In the genomic region with DNA sequence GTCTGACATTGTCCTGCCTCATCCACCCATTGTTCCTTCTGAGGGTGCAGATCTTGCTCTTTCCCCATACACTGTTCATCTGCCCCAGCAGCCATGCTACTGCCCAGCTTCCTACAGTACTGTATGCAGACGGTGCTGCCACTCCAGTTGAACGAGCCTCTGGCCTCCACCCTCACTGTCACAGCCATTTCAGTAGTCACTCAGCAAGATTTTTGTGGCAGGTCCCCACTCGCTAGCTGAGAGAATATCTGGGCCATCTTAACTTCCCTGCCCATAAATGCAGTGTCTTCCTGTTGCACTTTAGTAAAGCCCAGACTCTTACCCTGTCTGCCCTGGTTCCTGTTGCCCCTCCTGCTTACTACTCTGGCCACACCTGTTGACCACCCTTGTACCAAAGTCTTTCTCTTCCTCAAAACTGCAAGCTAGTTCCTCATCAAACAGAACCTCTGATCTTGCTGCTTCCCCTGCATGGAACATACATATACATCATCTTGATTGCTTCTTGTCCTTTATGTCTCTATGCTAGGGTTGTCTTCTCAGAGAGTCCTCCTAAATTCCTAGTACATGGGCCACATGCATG, we compare ENCODE assay signal across 8 mouse cellular contexts. TPM values are rescaled to one million over a fixed set of nuclear protein-coding genes. Genes with fewer than 3 reads are reported as not detected.
DNase-seq lines count a peak whose midpoint lies in the region; ATAC-seq and TF ChIP-seq lines count a peak whose summit lies in the region.

No protein-coding gene starts in this region.

- no peak; the same call in 1 of the 2 replicates for TF ChIP-seq POLR2A in spleen, adult 2 months (IDR thresholded peaks at IDR 0.05; ENCODE audit: low read depth, low read length)

- WGBS in liver, embryonic 11.5 days, result 66% methylated on average over 3 of the region's 3 CpGs
- 73% methylated on average over 3 of the region's 3 CpGs for WGBS in embryonic facial prominence, embryonic 14.5 days
- WGBS in liver, embryonic 12.5 days (ENCODE audit: insufficient replicate concordance), result 47% methylated on average over 3 of the region's 3 CpGs
- 14% methylated on average over 3 of the region's 3 CpGs for WGBS in spleen, adult 2 months

- intact Hi-C loops in gastrocnemius, postnatal 14 days (cut with DNase I; ENCODE audit: low total_unique reads), result loop anchor here (5.0 kb wide), 1 partner anchor 92 kb away; no protein-coding TSS in a partner anchor

- peak overlapping the region; percentile 38; the same call in 1 of the 2 replicates for H3K27ac ChIP-seq in liver, embryonic 11.5 days (ENCODE audit: low read depth, low read length)
- no peak overlapping the region for H3K27ac ChIP-seq in embryonic facial prominence, embryonic 14.5 days (replicated peaks; ENCODE audit: low read depth, low read length)
- H3K27ac ChIP-seq in liver, embryonic 12.5 days, result peak overlapping the region; percentile 98; the same call in 1 of the 2 replicates
- peak overlapping the region; percentile 99 for H3K27ac ChIP-seq in spleen, adult 2 months (ENCODE audit: insufficient read depth, low read length)

- no peak for ATAC-seq in liver, embryonic 11.5 days (replicated peaks; ENCODE audit: low FRiP score)
- ATAC-seq in embryonic facial prominence, embryonic 14.5 days (ENCODE audit: low read depth), result no peak
- no peak for ATAC-seq in liver, embryonic 12.5 days

- H3K4me1 ChIP-seq in liver, embryonic 11.5 days (replicated peaks; ENCODE audit: control insufficient read depth, insufficient read depth, low read length), result peaks cover 22% of the 10 kb centered on the region
- peaks cover 21% of the 10 kb centered on the region for H3K4me1 ChIP-seq in embryonic facial prominence, embryonic 14.5 days (ENCODE audit: control insufficient read depth, insufficient read depth, low read length)
- H3K4me1 ChIP-seq in liver, embryonic 12.5 days, result peaks cover 33% of the 10 kb centered on the region
- peaks cover 14% of the 10 kb centered on the region; the same call in 1 of the 2 replicates for H3K4me1 ChIP-seq in spleen, adult 2 months (ENCODE audit: control insufficient read depth, insufficient read depth, insufficient read length)

- no peak for TF ChIP-seq CTCF in spleen, adult 2 months (IDR thresholded peaks at IDR 0.05; ENCODE audit: extremely low read depth, insufficient read depth, insufficient read length, insufficient replicate concordance)

- H3K4me2 ChIP-seq in liver, embryonic 11.5 days, result peak overlapping the region; percentile 94
- peak overlapping the region; percentile 89 for H3K4me2 ChIP-seq in embryonic facial prominence, embryonic 14.5 days (ENCODE audit: low read depth, low read length)
- H3K4me2 ChIP-seq in liver, embryonic 12.5 days, result peak overlapping the region; percentile 88

- H3K9me3 ChIP-seq in liver, embryonic 11.5 days (ENCODE audit: control insufficient read depth, low read length), result no peaks in the 10 kb centered on the region
- no peaks in the 10 kb centered on the region for H3K9me3 ChIP-seq in embryonic facial prominence, embryonic 14.5 days (ENCODE audit: control insufficient read depth, low read length)
- no peaks in the 10 kb centered on the region for H3K9me3 ChIP-seq in liver, embryonic 12.5 days (replicated peaks)

- H3K9ac ChIP-seq in liver, embryonic 11.5 days (ENCODE audit: low read depth, low read length), result peak overlapping the region; percentile 0; the same call in 1 of the 2 replicates
- H3K9ac ChIP-seq in embryonic facial prominence, embryonic 14.5 days (ENCODE audit: low read depth, low read length), result 0 out of 2 replicates have a peak overlapping the region, but pooled peaks have one; percentile 85
- peak overlapping the region; percentile 87 for H3K9ac ChIP-seq in liver, embryonic 12.5 days

- DNase-seq in liver, embryonic 11.5 days (ENCODE audit: low spot score), result no peak
- DNase-seq in liver, result no peak
- no peak for DNase-seq in embryonic facial prominence, embryonic 14.5 days (ENCODE audit: low spot score)
- peak; percentile 53 for DNase-seq in spleen, adult 2 months (ENCODE audit: low read depth in 1 of 2, low spot score in 2 of 2)
- DNase-seq in thymus, adult 18-20 months, result no peak
- no peak for DNase-seq in gastrocnemius, postnatal 14 days
- no peak for DNase-seq in frontal cortex, postnatal 10 days (ENCODE audit: low spot score in 2 of 2)

- peak overlapping the region; percentile 83 for H3K4me3 ChIP-seq in liver, embryonic 11.5 days (ENCODE audit: low read depth, low read length)
- H3K4me3 ChIP-seq in embryonic facial prominence, embryonic 14.5 days (ENCODE audit: low read depth, low read length), result peak overlapping the region; percentile 88
- peak overlapping the region; percentile 84 for H3K4me3 ChIP-seq in liver, embryonic 12.5 days
- peak overlapping the region; percentile 97 for H3K4me3 ChIP-seq in spleen, adult 2 months (ENCODE audit: extremely low read depth, insufficient read depth, insufficient read length)

- H3K36me3 ChIP-seq in liver, embryonic 11.5 days (ENCODE audit: control insufficient read depth, insufficient read depth, low read length), result peaks cover 21% of the 10 kb centered on the region
- H3K36me3 ChIP-seq in embryonic facial prominence, embryonic 14.5 days (ENCODE audit: control insufficient read depth, insufficient read depth, low read length), result peaks cover 34% of the 10 kb centered on the region
- H3K36me3 ChIP-seq in liver, embryonic 12.5 days, result peaks cover 42% of the 10 kb centered on the region
- H3K36me3 ChIP-seq in spleen, adult 2 months (ENCODE audit: control insufficient read depth, insufficient read depth, low read length), result peaks cover 20% of the 10 kb centered on the region

- no peaks in the 10 kb centered on the region for H3K27me3 ChIP-seq in liver, embryonic 11.5 days (replicated peaks; ENCODE audit: control insufficient read depth, insufficient read depth, low read length)
- no peaks in the 10 kb centered on the region for H3K27me3 ChIP-seq in embryonic facial prominence, embryonic 14.5 days (replicated peaks; ENCODE audit: control insufficient read depth, insufficient read depth, low read length)
- no peaks in the 10 kb centered on the region for H3K27me3 ChIP-seq in liver, embryonic 12.5 days (replicated peaks)
- H3K27me3 ChIP-seq in spleen, adult 2 months (ENCODE audit: control insufficient read depth, insufficient read depth, low read length), result no peaks in the 10 kb centered on the region

RNA-seq across cellular contexts. Expression of a gene that starts 1.6 kb away (rescaled TPM):
- polyA plus RNA-seq in liver, embryonic 11.5 days (2014; fragmentation: Nextera tagmentation; extraction: Ambion mirVana), result 104 and 110 TPM in 2 replicates
- 82.5 and 102 TPM in 2 replicates for polyA plus RNA-seq in embryonic facial prominence, embryonic 14.5 days (2014; fragmentation: Nextera tagmentation; extraction: Ambion mirVana)
- 71.6 and 72.0 TPM in 2 replicates for polyA plus RNA-seq in liver, embryonic 12.5 days (2016; fragmentation: Nextera tagmentation; extraction: Ambion mirVana)
- 104 and 130 TPM in 2 replicates for polyA plus RNA-seq in spleen, adult 2 months (2012; rRNA removed)
- total RNA-seq in gastrocnemius, postnatal 14 days (2021), result 10 to 100 TPM; 18.7 to 21.6 TPM

RNA-seq across cellular contexts. Expression of a gene that starts 13.7 kb away (rescaled TPM):
- 6.0 and 12.1 TPM in 2 replicates for polyA plus RNA-seq in liver, embryonic 11.5 days (2014; fragmentation: Nextera tagmentation; extraction: Ambion mirVana)
- polyA plus RNA-seq in embryonic facial prominence, embryonic 14.5 days (2014; fragmentation: Nextera tagmentation; extraction: Ambion mirVana), result 157 and 228 TPM in 2 replicates
- polyA plus RNA-seq in liver, embryonic 12.5 days (2016; fragmentation: Nextera tagmentation; extraction: Ambion mirVana), result 1.7 TPM in 2 replicates
- 0.85 and 1.5 TPM in 2 replicates for polyA plus RNA-seq in spleen, adult 2 months (2012; rRNA removed)
- 1,000 to 10,000 TPM; 3,325 to 3,362 TPM for total RNA-seq in gastrocnemius, postnatal 14 days (2021)

RNA-seq across cellular contexts. Expression of a gene that starts 27.7 kb away (rescaled TPM):
- 17.0 and 17.1 TPM in 2 replicates for polyA plus RNA-seq in liver, embryonic 11.5 days (2014; fragmentation: Nextera tagmentation; extraction: Ambion mirVana)
- 22.5 and 25.2 TPM in 2 replicates for polyA plus RNA-seq in embryonic facial prominence, embryonic 14.5 days (2014; fragmentation: Nextera tagmentation; extraction: Ambion mirVana)
- 13.4 and 14.6 TPM in 2 replicates for polyA plus RNA-seq in liver, embryonic 12.5 days (2016; fragmentation: Nextera tagmentation; extraction: Ambion mirVana)
- polyA plus RNA-seq in spleen, adult 2 months (2012; rRNA removed), result 11.8 and 12.0 TPM in 2 replicates
- total RNA-seq in gastrocnemius, postnatal 14 days (2021), result 10 to 100 TPM; 32.7 to 38.4 TPM

RNA-seq across cellular contexts. Expression of a gene that starts 48.0 kb away (rescaled TPM):
- 6.0 and 6.2 TPM in 2 replicates for polyA plus RNA-seq in liver, embryonic 11.5 days (2014; fragmentation: Nextera tagmentation; extraction: Ambion mirVana)
- 6.0 and 7.9 TPM in 2 replicates for polyA plus RNA-seq in embryonic facial prominence, embryonic 14.5 days (2014; fragmentation: Nextera tagmentation; extraction: Ambion mirVana)
- 2.8 and 2.9 TPM in 2 replicates for polyA plus RNA-seq in liver, embryonic 12.5 days (2016; fragmentation: Nextera tagmentation; extraction: Ambion mirVana)
- polyA plus RNA-seq in spleen, adult 2 months (2012; rRNA removed), result 62.5 and 87.7 TPM in 2 replicates
- total RNA-seq in gastrocnemius, postnatal 14 days (2021), result 1 to 10 TPM; 2.1 to 3.3 TPM

Comparison
In these comparisons a context has a peak if more than half of its experiments do, and no peak if none do; other contexts are left out.
1. DNase-seq: peak in spleen, adult 2 months (2 of 2); none in liver, embryonic 11.5 days (single experiment), liver (single experiment), embryonic facial prominence, embryonic 14.5 days (single experiment), thymus, adult 18-20 months (0 of 2), gastrocnemius, postnatal 14 days (single experiment) and frontal cortex, postnatal 10 days (0 of 2).
2. H3K9ac ChIP-seq: peak in every context shown above with its lines; median percentile 87 in liver, embryonic 12.5 days; 85 in embryonic facial prominence, embryonic 14.5 days; 0 in liver, embryonic 11.5 days.
3. RNA of a gene that starts 13.7 kb away (polyA plus RNA-seq): 157 to 228 TPM in embryonic facial prominence, embryonic 14.5 days; 6.0 to 12.1 TPM in liver, embryonic 11.5 days, 1.7 TPM in liver, embryonic 12.5 days and 0.85 to 1.5 TPM in spleen, adult 2 months; every median in the first group is over 10 times any median in the second.
4. Peak in every context shown above with its lines, with median percentiles within 50 percentile points of each other: H3K4me2 ChIP-seq and H3K4me3 ChIP-seq.